ENCODE assay signal across 9 mouse cellular contexts in the genomic region with DNA sequence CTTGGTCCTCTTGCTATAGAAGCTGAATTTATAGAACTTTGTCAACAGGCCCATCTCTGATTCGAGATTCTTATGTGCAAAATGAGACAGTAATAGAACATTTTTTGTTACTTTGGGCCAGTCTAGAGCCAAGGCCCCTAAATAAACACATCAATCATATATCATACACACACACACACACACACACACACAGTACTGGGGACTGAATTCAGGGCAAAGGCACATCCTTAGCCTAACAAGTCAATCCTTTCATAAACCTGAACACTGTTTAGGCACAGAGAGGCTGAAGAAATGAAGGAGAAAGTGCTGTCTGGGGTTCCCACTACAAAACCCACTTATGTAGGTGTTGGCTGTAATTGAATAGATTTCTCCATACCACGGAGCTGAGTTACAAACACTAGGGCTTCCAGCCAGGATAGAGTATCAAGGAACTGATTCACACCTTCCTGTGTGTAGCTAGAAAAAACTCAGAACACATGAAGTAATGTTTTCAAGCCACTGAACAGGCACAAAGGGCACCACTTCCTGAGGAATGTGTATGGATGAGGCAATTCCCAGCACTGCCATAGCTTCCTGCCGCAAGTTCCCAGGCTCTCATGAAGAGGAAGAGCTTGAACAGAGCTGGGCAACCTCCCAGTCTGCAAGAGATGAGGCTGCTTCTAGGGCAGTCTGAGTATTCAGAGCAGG. TPM values are rescaled to one million over a fixed set of nuclear protein-coding genes. Genes with fewer than 3 reads are reported as not detected.
DNase-seq lines count a peak whose midpoint lies in the region; ATAC-seq and TF ChIP-seq lines count a peak whose summit lies in the region.
"Had no signal": no experiment of that assay in that cellular context is flagged by ENCODE, and none has a peak within 500 bp of the region (broad histone marks: within the 10 kb centered on the region; RNA-seq: fewer than 3 reads in every experiment).

No protein-coding gene starts in this region.

- H3K9ac ChIP-seq in heart, embryonic 11.5 days (ENCODE audit: low read depth, low read length): peak overlapping the region; percentile 23; the same call in 1 of the 2 replicates
- H3K9ac ChIP-seq in limb, embryonic 12.5 days (replicated peaks): no peak overlapping the region
- H3K9ac ChIP-seq in neural tube, embryonic 13.5 days: no peak overlapping the region

- no peaks in the 10 kb centered on the region for H3K9me3 ChIP-seq in heart, embryonic 11.5 days (replicated peaks; ENCODE audit: control insufficient read depth, low read length)
- H3K9me3 ChIP-seq in limb, embryonic 12.5 days: no peaks in the 10 kb centered on the region
- no peaks in the 10 kb centered on the region for H3K9me3 ChIP-seq in neural tube, embryonic 13.5 days

- TF ChIP-seq CTCF in gastrocnemius, adult 2 months (IDR thresholded peaks at IDR 0.05): no peak

- H3K36me3 ChIP-seq in heart, embryonic 11.5 days (ENCODE audit: control insufficient read depth, insufficient read depth, low read length): no peaks in the 10 kb centered on the region
- no peaks in the 10 kb centered on the region for H3K36me3 ChIP-seq in limb, embryonic 12.5 days
- no peaks in the 10 kb centered on the region for H3K36me3 ChIP-seq in neural tube, embryonic 13.5 days

- WGBS in heart, embryonic 11.5 days (ENCODE audit: insufficient replicate concordance): 54% methylated on average over 3 of the region's 3 CpGs
- WGBS in limb, embryonic 12.5 days: 68% methylated on average over 3 of the region's 3 CpGs
- 56% methylated on average over 3 of the region's 3 CpGs for WGBS in neural tube, embryonic 13.5 days

- intact Hi-C loops in gastrocnemius, adult 2 months (cut with DNase I): no loop called here
- intact Hi-C loops in gastrocnemius, postnatal 36 days (cut with DNase I): no loop called here

- DNase-seq in gastrocnemius, adult 2 months: no peak
- no peak for DNase-seq in gastrocnemius, postnatal 36 days
- DNase-seq in right cerebral cortex, postnatal 25 days: no peak
- no peak for DNase-seq in gastrocnemius, adult 18-20 months (ENCODE audit: low spot score)
- no peak for DNase-seq in layer of hippocampus, postnatal 14 days (ENCODE audit: low spot score in 2 of 2)

- no peak overlapping the region for H3K4me3 ChIP-seq in gastrocnemius, adult 2 months
- no peak overlapping the region for H3K4me3 ChIP-seq in heart, embryonic 11.5 days (ENCODE audit: low read depth, low read length)
- H3K4me3 ChIP-seq in limb, embryonic 12.5 days (replicated peaks): no peak overlapping the region
- no peak overlapping the region for H3K4me3 ChIP-seq in neural tube, embryonic 13.5 days
- H3K4me3 ChIP-seq: erythroblast, embryonic 14.5 days had no signal

- peaks cover 16% of the 10 kb centered on the region for H3K4me1 ChIP-seq in heart, embryonic 11.5 days (ENCODE audit: control insufficient read depth, insufficient read depth, low read length)
- peaks cover 3% of the 10 kb centered on the region; the same call in 1 of the 2 replicates for H3K4me1 ChIP-seq in limb, embryonic 12.5 days (replicated peaks)
- peaks cover 52% of the 10 kb centered on the region for H3K4me1 ChIP-seq in neural tube, embryonic 13.5 days (replicated peaks)

- no peak overlapping the region for H3K4me2 ChIP-seq in heart, embryonic 11.5 days
- H3K4me2 ChIP-seq in limb, embryonic 12.5 days: no peak overlapping the region
- no peak overlapping the region for H3K4me2 ChIP-seq in neural tube, embryonic 13.5 days

- no peaks in the 10 kb centered on the region for H3K27me3 ChIP-seq in heart, embryonic 11.5 days (ENCODE audit: control insufficient read depth, insufficient read depth, low read length)
- no peaks in the 10 kb centered on the region for H3K27me3 ChIP-seq in limb, embryonic 12.5 days
- H3K27me3 ChIP-seq in neural tube, embryonic 13.5 days: no peaks in the 10 kb centered on the region

- peak overlapping the region; percentile 65 for H3K27ac ChIP-seq in gastrocnemius, adult 2 months
- peak overlapping the region; percentile 73 for H3K27ac ChIP-seq in heart, embryonic 11.5 days (ENCODE audit: low read depth, low read length)
- peak overlapping the region; percentile 62 for H3K27ac ChIP-seq in limb, embryonic 12.5 days
- H3K27ac ChIP-seq in neural tube, embryonic 13.5 days (replicated peaks): peak overlapping the region; percentile 77

- 0 out of 2 replicates have a peak, but pooled peaks have one; percentile 39 for ATAC-seq in heart, embryonic 11.5 days (replicated peaks; ENCODE audit: insufficient number of reproducible peaks, low FRiP score, low TSS enrichment)
- no peak for ATAC-seq in limb, embryonic 12.5 days (ENCODE audit: insufficient number of reproducible peaks, insufficient read depth, low FRiP score, low TSS enrichment, low read depth)
- ATAC-seq in neural tube, embryonic 13.5 days (ENCODE audit: low read depth): peak; percentile 79

RNA-seq across cellular contexts. Expression of gene Naif1, which starts 13.4 kb away (rescaled TPM):
- 1 to 10 TPM; 2.2 to 2.3 TPM for total RNA-seq in gastrocnemius, adult 2 months (2021)
- total RNA-seq in gastrocnemius, postnatal 36 days (2021): 1 to 10 TPM; 1.8 to 1.9 TPM
- polyA plus RNA-seq in heart, embryonic 11.5 days (2014; fragmentation: Nextera tagmentation; extraction: Ambion mirVana): 5.1 and 5.3 TPM in 2 replicates
- 5.1 and 5.6 TPM in 2 replicates for polyA plus RNA-seq in limb, embryonic 12.5 days (2016; fragmentation: Nextera tagmentation; extraction: Ambion mirVana)
- polyA plus RNA-seq in neural tube, embryonic 13.5 days (2015; fragmentation: Nextera tagmentation; extraction: Ambion mirVana): 5.1 and 5.6 TPM in 2 replicates
- 1 to 10 TPM; 2.6 to 3.0 TPM for total RNA-seq in gastrocnemius, adult 18-20 months (2021)
- total RNA-seq in layer of hippocampus, postnatal 14 days (2021): 1 to 10 TPM; 3.7 to 4.1 TPM

RNA-seq across cellular contexts. Expression of gene Slc25a25, which starts 14.4 kb away (rescaled TPM):
- total RNA-seq in gastrocnemius, adult 2 months (2021): 100 to 1,000 TPM in 1 of 2 experiments, 10 to 100 TPM in 1; 45.3 to 211 TPM
- 100 to 1,000 TPM in 1 of 2 experiments, 10 to 100 TPM in 1; 71.7 to 145 TPM for total RNA-seq in gastrocnemius, postnatal 36 days (2021)
- polyA plus RNA-seq in heart, embryonic 11.5 days (2014; fragmentation: Nextera tagmentation; extraction: Ambion mirVana): 7.9 and 8.5 TPM in 2 replicates
- polyA plus RNA-seq in limb, embryonic 12.5 days (2016; fragmentation: Nextera tagmentation; extraction: Ambion mirVana): 26.0 and 28.3 TPM in 2 replicates
- polyA plus RNA-seq in neural tube, embryonic 13.5 days (2015; fragmentation: Nextera tagmentation; extraction: Ambion mirVana): 49.8 and 49.9 TPM in 2 replicates
- 100 to 1,000 TPM in 1 of 2 experiments, 10 to 100 TPM in 1; 47.6 to 217 TPM for total RNA-seq in gastrocnemius, adult 18-20 months (2021)
- total RNA-seq in layer of hippocampus, postnatal 14 days (2021): 10 to 100 TPM; 45.5 to 50.3 TPM

RNA-seq across cellular contexts. Expression of gene Ptges2, which starts 41.1 kb away (rescaled TPM):
- 10 to 100 TPM; 34.7 to 51.1 TPM for total RNA-seq in gastrocnemius, adult 2 months (2021)
- 10 to 100 TPM; 41.3 to 45.0 TPM for total RNA-seq in gastrocnemius, postnatal 36 days (2021)
- polyA plus RNA-seq in heart, embryonic 11.5 days (2014; fragmentation: Nextera tagmentation; extraction: Ambion mirVana): 32.7 and 38.2 TPM in 2 replicates
- polyA plus RNA-seq in limb, embryonic 12.5 days (2016; fragmentation: Nextera tagmentation; extraction: Ambion mirVana): 32.2 and 36.7 TPM in 2 replicates
- polyA plus RNA-seq in neural tube, embryonic 13.5 days (2015; fragmentation: Nextera tagmentation; extraction: Ambion mirVana): 44.3 and 46.0 TPM in 2 replicates
- total RNA-seq in gastrocnemius, adult 18-20 months (2021): 10 to 100 TPM; 37.1 to 43.0 TPM
- total RNA-seq in layer of hippocampus, postnatal 14 days (2021): 10 to 100 TPM; 36.6 to 40.3 TPM

RNA-seq across cellular contexts. Expression of gene Lcn2, which starts 48.8 kb away (rescaled TPM):
- 1 to 10 TPM; 2.6 to 3.4 TPM for total RNA-seq in gastrocnemius, adult 2 months (2021)
- total RNA-seq in gastrocnemius, postnatal 36 days (2021): 1 to 10 TPM; 1.4 to 3.7 TPM
- 1.1 TPM in 1 of 2 replicates, not detected in the other for polyA plus RNA-seq in heart, embryonic 11.5 days (2014; fragmentation: Nextera tagmentation; extraction: Ambion mirVana)
- 0.95 TPM in 1 of 2 replicates, not detected in the other for polyA plus RNA-seq in limb, embryonic 12.5 days (2016; fragmentation: Nextera tagmentation; extraction: Ambion mirVana)
- polyA plus RNA-seq in neural tube, embryonic 13.5 days (2015; fragmentation: Nextera tagmentation; extraction: Ambion mirVana): 0.56 and 1.4 TPM in 2 replicates
- total RNA-seq in gastrocnemius, adult 18-20 months (2021): 1 to 10 TPM; 1.4 to 4.8 TPM
- total RNA-seq in layer of hippocampus, postnatal 14 days (2021): 1 to 10 TPM; 2.0 to 2.9 TPM

RNA-seq across cellular contexts. Expression of gene 1110008P14Rik, which starts 55.1 kb away (rescaled TPM):
- total RNA-seq in gastrocnemius, adult 2 months (2021): 10 to 100 TPM; 34.3 to 43.2 TPM
- 10 to 100 TPM; 36.4 to 44.0 TPM for total RNA-seq in gastrocnemius, postnatal 36 days (2021)
- polyA plus RNA-seq in heart, embryonic 11.5 days (2014; fragmentation: Nextera tagmentation; extraction: Ambion mirVana): 50.1 and 51.3 TPM in 2 replicates
- polyA plus RNA-seq in limb, embryonic 12.5 days (2016; fragmentation: Nextera tagmentation; extraction: Ambion mirVana): 44.3 and 45.8 TPM in 2 replicates
- polyA plus RNA-seq in neural tube, embryonic 13.5 days (2015; fragmentation: Nextera tagmentation; extraction: Ambion mirVana): 101 and 135 TPM in 2 replicates
- total RNA-seq in gastrocnemius, adult 18-20 months (2021): 10 to 100 TPM; 42.6 to 47.1 TPM
- 100 to 1,000 TPM; 181 to 189 TPM for total RNA-seq in layer of hippocampus, postnatal 14 days (2021)
